Mouse (Mus musculus) ovary, postnatal 36 days (tissue): ENCODE data around the gene Fbxo17.
"Not testable (repeated sequence)": the region's sequence is repeated elsewhere in the genome, so short reads cannot be mapped to it uniquely, and the experiment has no call there.

Source experiments
- DNase-seq: peaks from one replicate; pipeline ENCODE4 v3.0.0; 2022; ENCODE audit warnings: low spot score, mixed read lengths

Gene Fbxo17

GRCm38 (mm10) chr7:28716590-28717281, at the start of gene Fbxo17:
Fbxo17 (plus strand) TSS chr7:28716804.
- DNase-seq: peak; percentile 71

- DNase-seq: no peak
Observed at GRCm38 (mm10) chr7:28671172-28671571, 45.4 kb upstream of the Fbxo17 start.

- no peak for DNase-seq
Observed at GRCm38 (mm10) chr7:28672276-28672675, 44.3 kb upstream of the Fbxo17 start.

GRCm38 (mm10) chr7:28672786-28673185, 43.8 kb upstream of the Fbxo17 start:
- DNase-seq: not testable (repeated sequence)

- no peak for DNase-seq
Observed at GRCm38 (mm10) chr7:28674994-28675393, 41.6 kb upstream of the Fbxo17 start.

GRCm38 (mm10) chr7:28675746-28676145, 40.9 kb upstream of the Fbxo17 start:
- peak; percentile 38 for DNase-seq

GRCm38 (mm10) chr7:28676811-28677541, 39.6 kb upstream of the Fbxo17 start:
- DNase-seq: no peak

- DNase-seq: no peak
Observed at GRCm38 (mm10) chr7:28677624-28678023, 39.0 kb upstream of the Fbxo17 start.

GRCm38 (mm10) chr7:28691075-28691474, 25.5 kb upstream of the Fbxo17 start:
- no peak for DNase-seq

GRCm38 (mm10) chr7:28692545-28693320, 23.9 kb upstream of the Fbxo17 start, which contains the start of gene Fbxo27:
Fbxo27 (plus strand) TSS chr7:28692849.
- peak; percentile 30 for DNase-seq

- DNase-seq: peak; percentile 56
Observed at GRCm38 (mm10) chr7:28693321-28693966, 23.2 kb upstream of the Fbxo17 start.

- no peak for DNase-seq
Observed at GRCm38 (mm10) chr7:28694423-28694822, 22.2 kb upstream of the Fbxo17 start.

- DNase-seq: no peak
Observed at GRCm38 (mm10) chr7:28694966-28695511, 21.6 kb upstream of the Fbxo17 start.

GRCm38 (mm10) chr7:28697277-28697676, 19.3 kb upstream of the Fbxo17 start:
- no peak for DNase-seq

GRCm38 (mm10) chr7:28700269-28700668, 16.3 kb upstream of the Fbxo17 start:
- DNase-seq: no peak

- DNase-seq: not testable (repeated sequence)
Observed at GRCm38 (mm10) chr7:28701306-28701705, 15.3 kb upstream of the Fbxo17 start.

GRCm38 (mm10) chr7:28702601-28703143, 13.9 kb upstream of the Fbxo17 start:
- DNase-seq: no peak

GRCm38 (mm10) chr7:28709454-28709853, 7.2 kb upstream of the Fbxo17 start:
- DNase-seq: no peak

GRCm38 (mm10) chr7:28710962-28711361, 5.6 kb upstream of the Fbxo17 start:
- no peak for DNase-seq

GRCm38 (mm10) chr7:28714667-28715066, 1.9 kb upstream of the Fbxo17 start:
- DNase-seq: no peak

GRCm38 (mm10) chr7:28715598-28715997, 1.0 kb upstream of the Fbxo17 start:
- no peak for DNase-seq
